11 mouse cellular contexts compared by ENCODE assay signal in genomic region chr5:27247793-27248192, GRCm38 (mm10).
DNase-seq lines count a peak whose midpoint lies in the region.
"Had no signal": no experiment of that assay in that cellular context is flagged by ENCODE, and none has a peak within 500 bp of the region (broad histone marks: within the 10 kb centered on the region; RNA-seq: fewer than 3 reads in every experiment).

No protein-coding gene starts in this region.

- peak; percentile 47 for DNase-seq in cerebellum, adult 11-12 months
- no peak for DNase-seq in cerebellum, adult 9-11 months
- peak; percentile 39 to 46 for DNase-seq in cerebellum, postnatal 25 days
- no peak for DNase-seq in cerebellum, postnatal 14 days
- no peak for DNase-seq in testis, postnatal 10 days (ENCODE audit: low spot score)
- DNase-seq: adrenal gland, adult 2 months; adrenal gland, postnatal 10 days; adrenal gland, postnatal 25 days; cerebellum, adult 11 months; cerebellum, postnatal 10 days; forebrain, postnatal 0 days had no signal

Comparison
In these comparisons a context has a peak if more than half of its experiments do, and no peak if none do; other contexts are left out.
1. DNase-seq: peak in cerebellum, adult 11-12 months (single experiment) and cerebellum, postnatal 25 days (2 of 2); none in cerebellum, adult 9-11 months (single experiment), cerebellum, postnatal 14 days (0 of 2) and testis, postnatal 10 days (single experiment).